Mouse (Mus musculus) heart, adult 9 months (tissue): ENCODE measurements around the gene Icam5.
"Not testable (repeated sequence)": the region's sequence is repeated elsewhere in the genome, so short reads cannot be mapped to it uniquely, and the experiment has no call there.

Experiments used
- DNase-seq, 2 experiments: peaks; one replicate each; pipeline ENCODE4 v3.0.0; 2022; ENCODE audit warnings: low spot score in 2 of 2

The Icam5 gene

GRCm38 (mm10) chr9:21034481-21035085 is 2.7 kb downstream of the Icam5 start:
- DNase-seq = no peak

- DNase-seq = no peak
Measured at GRCm38 (mm10) chr9:21035586-21035985, 3.7 kb downstream of the Icam5 start.

GRCm38 (mm10) chr9:21036161-21036560 is 4.3 kb downstream of the Icam5 start:
- no peak for DNase-seq

GRCm38 (mm10) chr9:21036666-21037065 is 4.8 kb downstream of the Icam5 start:
- DNase-seq = no peak

GRCm38 (mm10) chr9:21037481-21037891 is 5.6 kb downstream of the Icam5 start:
- DNase-seq = peak in 1 of 2 experiments; percentile 35

- DNase-seq = no peak
Measured at GRCm38 (mm10) chr9:21039779-21040178, 7.9 kb downstream of the Icam5 start.

- DNase-seq = no peak
Measured at GRCm38 (mm10) chr9:21041308-21041707, 9.4 kb downstream of the Icam5 start.

- no peak for DNase-seq
Measured at GRCm38 (mm10) chr9:21043563-21043962, 11.7 kb downstream of the Icam5 start.

- DNase-seq = not testable (repeated sequence)
Measured at GRCm38 (mm10) chr9:21044785-21045184, 12.9 kb downstream of the Icam5 start.

- no peak for DNase-seq
Measured at GRCm38 (mm10) chr9:21045235-21045634, 13.4 kb downstream of the Icam5 start.

GRCm38 (mm10) chr9:21051578-21051977 is 19.7 kb downstream of the Icam5 start:
- DNase-seq = no peak

- DNase-seq = no peak
Measured at GRCm38 (mm10) chr9:21062928-21063327, 31.1 kb downstream of the Icam5 start.

GRCm38 (mm10) chr9:21067006-21067684 is 35.3 kb downstream of the Icam5 start, which contains the start of gene Zglp1:
TSS of gene Zglp1 (minus strand) at chr9:21067093.
- DNase-seq = no peak

- DNase-seq = no peak
Measured at GRCm38 (mm10) chr9:21072641-21073040, 40.8 kb downstream of the Icam5 start.

GRCm38 (mm10) chr9:21073044-21073840 is 41.4 kb downstream of the Icam5 start, which contains the start of the genes Gm49373 and Fdx1l:
TSS of gene Gm49373 (minus strand) at chr9:21073096.
TSS of gene Fdx1l (minus strand) at chr9:21073614.
- DNase-seq = peak; percentile 90 to 92

- no peak for DNase-seq
Measured at GRCm38 (mm10) chr9:21074173-21074572, 42.3 kb downstream of the Icam5 start.

- DNase-seq = no peak
Measured at GRCm38 (mm10) chr9:21075625-21076024, 43.8 kb downstream of the Icam5 start.

- no peak for DNase-seq
Measured at GRCm38 (mm10) chr9:21081127-21081526, 49.3 kb downstream of the Icam5 start.

GRCm38 (mm10) chr9:21083324-21083723 is 51.5 kb downstream of the Icam5 start:
- DNase-seq = no peak
